Mouse (Mus musculus) limb, embryonic 12.5 days (tissue): ENCODE data around the gene Cd93. TPM values are rescaled to one million over a fixed set of nuclear protein-coding genes. Genes with fewer than 3 reads are reported as not detected.

Source experiments
- ATAC-seq: fragments of 200-750 bp; cut with Nextera tagmentation; 2 replicates; pipeline ENCODE4 v1.8.0; 2017; ENCODE audit warnings: low read depth, moderate TSS enrichment; ENCODE audit not compliant: insufficient number of reproducible peaks, insufficient read depth, low FRiP score, low TSS enrichment
- H3K27ac ChIP-seq: fragments of 300-500 bp; sonication (generic); 2 replicates; pipeline ENCODE4 v1.5.1; 2016; ENCODE audit warnings: mild to moderate bottlenecking, moderate library complexity
- H3K27me3 ChIP-seq: fragments of 300-500 bp; sonication (generic); 2 replicates; pipeline ENCODE4 v1.6.1; 2016; ENCODE audit warnings: mild to moderate bottlenecking, moderate library complexity
- H3K36me3 ChIP-seq: fragments of 300-500 bp; sonication (generic); 2 replicates; pipeline ENCODE4 v1.6.1; 2016; ENCODE audit warnings: mild to moderate bottlenecking, moderate library complexity
- H3K4me1 ChIP-seq: fragments of 300-500 bp; sonication (generic); replicated peaks from 2 replicates; pipeline ENCODE4 v1.6.1; 2016
- H3K4me2 ChIP-seq: fragments of 300-500 bp; sonication (generic); 2 replicates; pipeline ENCODE4 v1.6.1; 2016; ENCODE audit warnings: mild to moderate bottlenecking, moderate library complexity
- H3K4me3 ChIP-seq: fragments of 300-500 bp; sonication (generic); replicated peaks from 2 replicates; pipeline ENCODE4 v1.5.1; 2016; ENCODE audit warnings: mild to moderate bottlenecking
- H3K9ac ChIP-seq: fragments of 300-500 bp; sonication (generic); replicated peaks from 2 replicates; pipeline ENCODE4 v1.6.1; 2016; ENCODE audit warnings: mild to moderate bottlenecking, moderate library complexity
- H3K9me3 ChIP-seq: fragments of 300-500 bp; sonication (generic); 2 replicates; pipeline ENCODE4 v1.6.1; 2016; ENCODE audit warnings: mild to moderate bottlenecking, moderate library complexity
- WGBS: fragments of 180-500 bp; shearing (Covaris S2); methylation state at CpG from one replicate; pipeline ENCODE4 v1.1.7; 2016; 5-methylcytosine and 5-hydroxymethylcytosine counted together
- polyA plus RNA-seq: library from polyadenylated mRNA; unstranded; fragments of >200 nt; fragmentation: Nextera tagmentation; extraction: Ambion mirVana; gene quantifications from 2 replicates; pipeline ENCODE4 v1.2.1, GENCODE M21; 2016

The Cd93 gene
- polyA plus RNA-seq, 1 experiment from 2014 or later: 5.6 TPM

- 58% methylated on average over 3 of the region's 3 CpGs for WGBS
- no peak overlapping the region for H3K27ac ChIP-seq
- no peak overlapping the region for H3K9ac ChIP-seq
- H3K4me2 ChIP-seq: no peak overlapping the region
- H3K4me3 ChIP-seq: no peak overlapping the region
- H3K27me3 ChIP-seq: no peaks in the 10 kb centered on the region
- no peaks in the 10 kb centered on the region for H3K36me3 ChIP-seq
- no peak for ATAC-seq
- no peaks in the 10 kb centered on the region for H3K4me1 ChIP-seq
- no peaks in the 10 kb centered on the region for H3K9me3 ChIP-seq
Observed at GRCm38 (mm10) chr2:148467921-148468440, 24.6 kb upstream of the Cd93 start.

GRCm38 (mm10) chr2:148455341-148455740 lies 12.0 kb upstream of the Cd93 start:
- H3K4me1 ChIP-seq: no peaks in the 10 kb centered on the region
- no peak for ATAC-seq
- H3K36me3 ChIP-seq: no peaks in the 10 kb centered on the region
- H3K4me2 ChIP-seq: no peak overlapping the region
- no peak overlapping the region for H3K27ac ChIP-seq
- no peaks in the 10 kb centered on the region for H3K27me3 ChIP-seq
- no peak overlapping the region for H3K9ac ChIP-seq
- no peaks in the 10 kb centered on the region for H3K9me3 ChIP-seq
- no peak overlapping the region for H3K4me3 ChIP-seq

- H3K4me2 ChIP-seq: no peak overlapping the region
- H3K9ac ChIP-seq: no peak overlapping the region
- no peak for ATAC-seq
- 68% methylated on average over 4 of the region's 4 CpGs for WGBS
- H3K27me3 ChIP-seq: no peaks in the 10 kb centered on the region
- H3K27ac ChIP-seq: no peak overlapping the region
- no peaks in the 10 kb centered on the region for H3K9me3 ChIP-seq
- H3K4me1 ChIP-seq: no peaks in the 10 kb centered on the region
- no peaks in the 10 kb centered on the region for H3K36me3 ChIP-seq
- no peak overlapping the region for H3K4me3 ChIP-seq
Observed at GRCm38 (mm10) chr2:148454014-148454542, 10.7 kb upstream of the Cd93 start.

- Histone ChIP-seq H3K4me1 (no peaks in the 10 kb centered on the region), H3K4me2 (no peak overlapping the region), H3K9me3 (no peaks in the 10 kb centered on the region), H3K27ac (no peak overlapping the region), H3K9ac (no peak overlapping the region), H3K27me3 (no peaks in the 10 kb centered on the region), H3K36me3 (no peaks in the 10 kb centered on the region), H3K4me3 (no peak overlapping the region)
- ATAC-seq: no peak
- 82% methylated on average over 3 of the region's 3 CpGs for WGBS
Observed at GRCm38 (mm10) chr2:148453061-148453460, 9.7 kb upstream of the Cd93 start.

- WGBS: 64% methylated on average over 5 of the region's 5 CpGs
- H3K4me2 ChIP-seq: no peak overlapping the region
Observed at GRCm38 (mm10) chr2:148451498-148451897, 8.1 kb upstream of the Cd93 start.

GRCm38 (mm10) chr2:148450616-148451015 lies 7.3 kb upstream of the Cd93 start:
- Histone ChIP-seq H3K4me1 (no peaks in the 10 kb centered on the region), H3K9me3 (no peaks in the 10 kb centered on the region), H3K4me2 (no peak overlapping the region), H3K27ac (no peak overlapping the region), H3K27me3 (no peaks in the 10 kb centered on the region), H3K36me3 (no peaks in the 10 kb centered on the region), H3K9ac (no peak overlapping the region), H3K4me3 (no peak overlapping the region)
- ATAC-seq: no peak
- WGBS: 87% methylated on average over 5 of the region's 5 CpGs

More at GRCm38 (mm10) chr2:148451498-148451897, 8.1 kb upstream of the Cd93 start:
- Histone ChIP-seq H3K27ac (no peak overlapping the region), H3K36me3 (no peaks in the 10 kb centered on the region), H3K9me3 (no peaks in the 10 kb centered on the region), H3K4me3 (no peak overlapping the region), H3K4me1 (no peaks in the 10 kb centered on the region), H3K9ac (no peak overlapping the region), H3K27me3 (no peaks in the 10 kb centered on the region)
- no peak for ATAC-seq

- Histone ChIP-seq H3K4me3 (no peak overlapping the region), H3K27ac (no peak overlapping the region), H3K4me1 (no peaks in the 10 kb centered on the region), H3K27me3 (no peaks in the 10 kb centered on the region), H3K9me3 (no peaks in the 10 kb centered on the region), H3K36me3 (no peaks in the 10 kb centered on the region), H3K9ac (no peak overlapping the region), H3K4me2 (no peak overlapping the region)
- ATAC-seq: no peak
- WGBS: 91% methylated on average over 1 of the region's 1 CpGs
Observed at GRCm38 (mm10) chr2:148449659-148450058, 6.3 kb upstream of the Cd93 start.

GRCm38 (mm10) chr2:148446446-148446845 lies 3.1 kb upstream of the Cd93 start:
- Histone ChIP-seq H3K27ac (no peak overlapping the region), H3K4me2 (no peak overlapping the region), H3K27me3 (peaks cover 5% of the 10 kb centered on the region; the same call in 1 of the 2 replicates), H3K4me3 (no peak overlapping the region), H3K36me3 (no peaks in the 10 kb centered on the region), H3K4me1 (no peaks in the 10 kb centered on the region), H3K9me3 (no peaks in the 10 kb centered on the region), H3K9ac (no peak overlapping the region)
- WGBS: 85% methylated on average over 3 of the region's 3 CpGs
- no peak for ATAC-seq

- no peaks in the 10 kb centered on the region for H3K36me3 ChIP-seq
- H3K9ac ChIP-seq: no peak overlapping the region
- ATAC-seq: no peak
- H3K4me1 ChIP-seq: no peaks in the 10 kb centered on the region
- H3K27me3 ChIP-seq: peaks cover 5% of the 10 kb centered on the region; the same call in 1 of the 2 replicates
- H3K4me3 ChIP-seq: no peak overlapping the region
- no peak overlapping the region for H3K27ac ChIP-seq
- no peak overlapping the region for H3K4me2 ChIP-seq
- H3K9me3 ChIP-seq: no peaks in the 10 kb centered on the region
- WGBS: 87% methylated on average over 1 of the region's 1 CpGs
Observed at GRCm38 (mm10) chr2:148445616-148446015, 2.3 kb upstream of the Cd93 start.

- no peak overlapping the region for H3K27ac ChIP-seq
- H3K27me3 ChIP-seq: peaks cover 5% of the 10 kb centered on the region; the same call in 1 of the 2 replicates
- ATAC-seq: no peak
- H3K9ac ChIP-seq: no peak overlapping the region
- H3K4me3 ChIP-seq: no peak overlapping the region
- WGBS: 51% methylated on average over 1 of the region's 1 CpGs
- no peak overlapping the region for H3K4me2 ChIP-seq
- no peaks in the 10 kb centered on the region for H3K4me1 ChIP-seq
- no peaks in the 10 kb centered on the region for H3K9me3 ChIP-seq
- H3K36me3 ChIP-seq: no peaks in the 10 kb centered on the region
Observed at GRCm38 (mm10) chr2:148444472-148444871, 1.1 kb upstream of the Cd93 start.

GRCm38 (mm10) chr2:148442710-148443109 lies 653 bp downstream of the Cd93 start:
- Histone ChIP-seq H3K9ac (no peak overlapping the region), H3K9me3 (no peaks in the 10 kb centered on the region), H3K4me1 (no peaks in the 10 kb centered on the region), H3K27ac (peak overlapping the region; percentile 47), H3K36me3 (no peaks in the 10 kb centered on the region), H3K27me3 (peaks cover 5% of the 10 kb centered on the region; the same call in 1 of the 2 replicates), H3K4me3 (peak overlapping the region; percentile 11; the same call in 1 of the 2 replicates), H3K4me2 (no peak overlapping the region)
- WGBS: 84% methylated on average over 4 of the region's 4 CpGs
- no peak for ATAC-seq

GRCm38 (mm10) chr2:148442172-148442571 lies 1.2 kb downstream of the Cd93 start:
- ATAC-seq: no peak
- no peaks in the 10 kb centered on the region for H3K9me3 ChIP-seq
- peaks cover 5% of the 10 kb centered on the region; the same call in 1 of the 2 replicates for H3K27me3 ChIP-seq
- H3K27ac ChIP-seq: no peak overlapping the region
- H3K9ac ChIP-seq: no peak overlapping the region
- WGBS: 79% methylated on average over 4 of the region's 4 CpGs
- peak overlapping the region; percentile 11; the same call in 1 of the 2 replicates for H3K4me3 ChIP-seq
- H3K36me3 ChIP-seq: no peaks in the 10 kb centered on the region
- H3K4me1 ChIP-seq: no peaks in the 10 kb centered on the region
- H3K4me2 ChIP-seq: no peak overlapping the region
